Comparison of ENCODE assay signal across 8 mouse cellular contexts in the genomic region with DNA sequence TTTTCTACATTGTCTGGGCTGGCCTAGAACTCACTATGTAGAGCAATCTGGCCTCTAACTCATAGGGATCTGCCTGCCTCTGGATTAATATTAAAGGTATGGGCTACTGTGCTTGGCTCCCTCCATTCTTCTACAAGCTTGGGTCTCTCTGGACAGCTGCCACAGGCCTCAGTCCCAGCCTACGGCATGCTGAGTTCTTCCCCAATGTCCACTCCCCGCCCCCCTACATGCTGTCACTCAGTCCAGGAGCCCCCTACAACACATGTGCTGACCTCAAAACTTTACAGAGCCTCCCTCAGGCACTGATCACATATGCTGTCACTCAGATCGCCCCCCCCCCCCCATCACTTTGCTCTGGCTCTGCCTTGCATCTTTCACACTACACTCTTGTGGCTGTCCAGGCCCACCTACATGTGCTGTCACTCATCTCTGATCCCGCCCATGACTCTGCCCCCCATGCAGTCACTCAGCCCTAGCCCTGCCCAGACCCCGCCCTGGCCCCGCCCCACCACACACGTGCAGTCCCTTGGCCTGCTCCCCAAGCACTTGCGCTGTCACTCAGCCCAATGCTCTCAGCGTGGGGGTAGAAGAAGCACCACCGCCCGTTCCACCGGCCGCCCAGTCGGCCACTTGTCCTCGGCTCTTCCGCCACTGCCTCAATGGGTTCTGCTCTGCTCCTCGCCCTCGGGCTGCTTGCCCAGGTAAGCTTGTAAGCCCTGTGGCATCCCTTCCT. TPM values are rescaled to one million over a fixed set of nuclear protein-coding genes. Genes with fewer than 3 reads are reported as not detected.
A peak's percentile ranks its signal among the peaks of the same experiment; 100 is the strongest.
DNase-seq lines count a peak whose midpoint lies in the region; ATAC-seq and TF ChIP-seq lines count a peak whose summit lies in the region.

Gene Cdh15 (plus strand): TSS at position 138 of the 733 bp plus-strand sequence.

- 11% methylated on average over 17 of the region's 18 CpGs for WGBS in heart, embryonic 16.5 days
- 14% methylated on average over 18 of the region's 18 CpGs for WGBS in limb, embryonic 12.5 days
- WGBS in midbrain, embryonic 12.5 days, result 15% methylated on average over 17 of the region's 18 CpGs

- no peaks in the 10 kb centered on the region for H3K9me3 ChIP-seq in MEL (replicated peaks; ENCODE audit: insufficient read depth, low read length)
- H3K9me3 ChIP-seq in heart, embryonic 16.5 days (replicated peaks; ENCODE audit: control insufficient read depth, low read length), result no peaks in the 10 kb centered on the region
- no peaks in the 10 kb centered on the region for H3K9me3 ChIP-seq in limb, embryonic 12.5 days
- no peaks in the 10 kb centered on the region for H3K9me3 ChIP-seq in midbrain, embryonic 12.5 days

- peaks cover 0 to 19% of the 10 kb centered on the region in 2 experiments; a peak in 2 of 4 replicates for H3K36me3 ChIP-seq in MEL (ENCODE audit: control insufficient read depth in 1 of 2, insufficient read depth in 2 of 2, low read length in 2 of 2)
- H3K36me3 ChIP-seq in heart, embryonic 16.5 days (ENCODE audit: control insufficient read depth, insufficient read depth), result no peaks in the 10 kb centered on the region
- H3K36me3 ChIP-seq in limb, embryonic 12.5 days, result no peaks in the 10 kb centered on the region
- no peaks in the 10 kb centered on the region for H3K36me3 ChIP-seq in midbrain, embryonic 12.5 days

- H3K4me1 ChIP-seq in MEL (ENCODE audit: control insufficient read depth in 1 of 2, insufficient read depth in 2 of 2, low read length in 2 of 2), result peaks cover 4 to 23% of the 10 kb centered on the region in 2 experiments
- peaks cover 13% of the 10 kb centered on the region for H3K4me1 ChIP-seq in heart, embryonic 16.5 days (ENCODE audit: control insufficient read depth, insufficient read depth, low read length)
- peaks cover 27% of the 10 kb centered on the region for H3K4me1 ChIP-seq in limb, embryonic 12.5 days (replicated peaks)
- H3K4me1 ChIP-seq in midbrain, embryonic 12.5 days, result peaks cover 7% of the 10 kb centered on the region

- TF ChIP-seq CTCF in MEL (IDR thresholded peaks at IDR 0.05 in 2 of 3, conservative IDR thresholded peaks at IDR 0.05 in 1 of 3; ENCODE audit: control insufficient read depth in 1 of 3, insufficient read depth in 1 of 3, low read depth in 2 of 3, low read length in 3 of 3, poor library complexity in 1 of 3, severe bottlenecking in 1 of 3), result no peak

- TF ChIP-seq POLR2A in MEL (IDR thresholded peaks at IDR 0.05; ENCODE audit: control insufficient read depth in 1 of 2, insufficient read depth in 1 of 2, low read depth in 1 of 2, low read length in 2 of 2, poor library complexity in 1 of 2), result no peak

- no peak within 1 kb of the TSS for H3K9ac ChIP-seq in MEL (ENCODE audit: control insufficient read depth, low read depth, low read length, poor library complexity, severe bottlenecking)
- H3K9ac ChIP-seq in heart, embryonic 16.5 days (ENCODE audit: low read length), result no peak within 1 kb of the TSS
- H3K9ac ChIP-seq in limb, embryonic 12.5 days (replicated peaks), result no peak within 1 kb of the TSS; the same call in 1 of the 2 replicates
- no peak within 1 kb of the TSS for H3K9ac ChIP-seq in midbrain, embryonic 12.5 days (replicated peaks)

- TF ChIP-seq EP300 in MEL (IDR thresholded peaks at IDR 0.05; ENCODE audit: low read depth in 1 of 2, low read length in 2 of 2), result no peak

- H3K4me3 ChIP-seq in MEL (ENCODE audit: control insufficient read depth in 1 of 2, insufficient read depth in 1 of 2, low read depth in 2 of 2, low read length in 2 of 2), result no peak within 1 kb of the TSS
- H3K4me3 ChIP-seq in heart, embryonic 16.5 days (ENCODE audit: low read length), result no peak within 1 kb of the TSS; the same call in 1 of the 2 replicates
- peak within 1 kb of the TSS; percentile 30 for H3K4me3 ChIP-seq in limb, embryonic 12.5 days (replicated peaks)
- 0 out of 2 replicates have a peak within 1 kb of the TSS, but pooled peaks have one; percentile 3 for H3K4me3 ChIP-seq in midbrain, embryonic 12.5 days

- no peaks in the 10 kb centered on the region for H3K79me2 ChIP-seq in MEL (ENCODE audit: control insufficient read depth, insufficient read depth, low read length, poor library complexity)

- no peaks in the 10 kb centered on the region for H3K27me3 ChIP-seq in MEL (ENCODE audit: control insufficient read depth in 1 of 2, insufficient read depth in 2 of 2, low read length in 2 of 2)
- peaks cover 2% of the 10 kb centered on the region; the same call in 1 of the 2 replicates for H3K27me3 ChIP-seq in heart, embryonic 16.5 days (ENCODE audit: control insufficient read depth, insufficient read depth, low read length)
- H3K27me3 ChIP-seq in limb, embryonic 12.5 days, result peaks cover 7% of the 10 kb centered on the region
- peaks cover 26% of the 10 kb centered on the region; the same call in 1 of the 2 replicates for H3K27me3 ChIP-seq in midbrain, embryonic 12.5 days

- no peak within 1 kb of the TSS for H3K27ac ChIP-seq in MEL (ENCODE audit: control insufficient read depth, low read depth, low read length)
- H3K27ac ChIP-seq in heart, embryonic 16.5 days (ENCODE audit: low read length), result no peak within 1 kb of the TSS
- H3K27ac ChIP-seq in limb, embryonic 12.5 days, result peak within 1 kb of the TSS; percentile 56
- no peak within 1 kb of the TSS for H3K27ac ChIP-seq in midbrain, embryonic 12.5 days (replicated peaks)

- no peak for DNase-seq in frontal cortex, postnatal 14 days (ENCODE audit: low spot score in 2 of 2)
- DNase-seq in MEL (ENCODE audit: low read depth, low spot score), result peak; percentile 91
- DNase-seq in embryo, embryonic 11 days, result peak; percentile 72

- no peak for TF ChIP-seq RAD21 in MEL (IDR thresholded peaks at IDR 0.05; ENCODE audit: low read depth, low read length)

- H3K4me2 ChIP-seq in heart, embryonic 16.5 days (ENCODE audit: low read depth, low read length), result peak within 1 kb of the TSS; percentile 53
- peak within 1 kb of the TSS; percentile 44 for H3K4me2 ChIP-seq in limb, embryonic 12.5 days
- peak within 1 kb of the TSS; percentile 32 for H3K4me2 ChIP-seq in midbrain, embryonic 12.5 days (replicated peaks)

- ATAC-seq in frontal cortex, adult (ENCODE audit: low TSS enrichment), result peak; percentile 62; the same call in 1 of the 2 replicates
- ATAC-seq in heart, embryonic 16.5 days (replicated peaks; ENCODE audit: extremely low read depth, insufficient read depth, low FRiP score), result peak; percentile 90
- peak; percentile 85 for ATAC-seq in limb, embryonic 12.5 days (ENCODE audit: insufficient number of reproducible peaks, insufficient read depth, low FRiP score, low TSS enrichment, low read depth)
- peak; percentile 62 for ATAC-seq in midbrain, embryonic 12.5 days (ENCODE audit: low FRiP score, low read depth)
- no peak for ATAC-seq in inflammation-experienced regulatory T-cells, adult 6 months

TF ChIP-seq in MEL, 35 proteins besides CTCF, POLR2A, EP300 and RAD21 (continues in another document):
- TF ChIP-seq ETS1 (IDR thresholded peaks at IDR 0.05; ENCODE audit: low read depth, low read length), result no peak
- TF ChIP-seq MYC (IDR thresholded peaks at IDR 0.05; ENCODE audit: low read depth, low read length), result no peak
- no peak for TF ChIP-seq GATA1 (IDR thresholded peaks at IDR 0.05; ENCODE audit: low read depth, low read length)
- TF ChIP-seq POLR2AphosphoS2 (IDR thresholded peaks at IDR 0.05; ENCODE audit: low read length), result no peak
- TF ChIP-seq MAZ (IDR thresholded peaks at IDR 0.05; ENCODE audit: low read depth, low read length), result no peak
- no peak for TF ChIP-seq UBTF (IDR thresholded peaks at IDR 0.05; ENCODE audit: borderline replicate concordance, insufficient read depth, low read depth, low read length)
- TF ChIP-seq NELFE (IDR thresholded peaks at IDR 0.05; ENCODE audit: low read depth, low read length), result no peak
- peak; percentile 66; the same call in 1 of the 2 replicates for TF ChIP-seq BHLHE40 (IDR thresholded peaks at IDR 0.05; ENCODE audit: borderline replicate concordance, low read depth, low read length)
- no peak for TF ChIP-seq POLR2AphosphoS5 (IDR thresholded peaks at IDR 0.05; ENCODE audit: borderline replicate concordance, low read depth, low read length)
- no peak; the same call in 1 of the 2 replicates for TF ChIP-seq SMC3 (IDR thresholded peaks at IDR 0.05; ENCODE audit: low read depth, low read length)
- TF ChIP-seq MAX (IDR thresholded peaks at IDR 0.05; ENCODE audit: low read length), result peak; percentile 54; the same call in 1 of the 2 replicates
- peak; percentile 86 for TF ChIP-seq MXI1 (IDR thresholded peaks at IDR 0.05; ENCODE audit: low read depth, low read length)
- no peak for TF ChIP-seq GABPA (IDR thresholded peaks at IDR 0.05; ENCODE audit: low read depth, low read length)
- TF ChIP-seq CHD1 (IDR thresholded peaks at IDR 0.05; ENCODE audit: low read depth, low read length), result no peak
- no peak for TF ChIP-seq ZC3H11A (IDR thresholded peaks at IDR 0.05; ENCODE audit: low read depth, low read length)
- TF ChIP-seq KAT2A (conservative IDR thresholded peaks at IDR 0.05; ENCODE audit: low read depth, low read length), result no peak
- no peak for TF ChIP-seq TAL1 (IDR thresholded peaks at IDR 0.05; ENCODE audit: low read length)
- no peak for TF ChIP-seq MAFK (IDR thresholded peaks at IDR 0.05; ENCODE audit: borderline replicate concordance, low read depth, low read length)
- TF ChIP-seq TCF12 (IDR thresholded peaks at IDR 0.05; ENCODE audit: low read depth, low read length), result no peak
- peak; percentile 53 for TF ChIP-seq USF1 (IDR thresholded peaks at IDR 0.05; ENCODE audit: low read depth, low read length)
- no peak for TF ChIP-seq MYB (IDR thresholded peaks at IDR 0.05; ENCODE audit: low read depth, low read length)
- no peak for TF ChIP-seq ZNF384 (IDR thresholded peaks at IDR 0.05; ENCODE audit: low read depth, low read length)
- TF ChIP-seq ZMIZ1 (IDR thresholded peaks at IDR 0.05; ENCODE audit: low read depth, low read length), result no peak
- TF ChIP-seq NRF1 (IDR thresholded peaks at IDR 0.05; ENCODE audit: insufficient read depth, low read depth, low read length, poor library complexity, severe bottlenecking), result no peak
- no peak for TF ChIP-seq JUND (IDR thresholded peaks at IDR 0.05; ENCODE audit: low read depth, low read length)
- TF ChIP-seq ZKSCAN1 (IDR thresholded peaks at IDR 0.05; ENCODE audit: low read depth, low read length), result no peak

RNA-seq across cellular contexts. Expression of gene Cdh15, which starts in this region (rescaled TPM):
- total RNA-seq in MEL (2012; rRNA removed), result 0.07 and 0.08 TPM in 2 replicates
- under 1 TPM in 1 of 2 experiments, not detected in 1; 0.71 TPM for polyA plus RNA-seq in MEL (2012; ENCODE audit: insufficient read depth in 1 of 2, insufficient read length in 2 of 2, low read depth in 1 of 2, low replicate concordance in 2 of 2, missing spikeins in 1 of 2)
- polyA plus RNA-seq in heart, embryonic 16.5 days (2015; fragmentation: Nextera tagmentation; extraction: Ambion mirVana), result 0.41 and 0.51 TPM in 2 replicates
- polyA plus RNA-seq in limb, embryonic 12.5 days (2016; fragmentation: Nextera tagmentation; extraction: Ambion mirVana), result 18.3 and 20.6 TPM in 2 replicates
- polyA plus RNA-seq in midbrain, embryonic 12.5 days (2016; fragmentation: Nextera tagmentation; extraction: Ambion mirVana), result 0.43 and 0.76 TPM in 2 replicates
- under 1 TPM in 2 of 3 experiments, not detected in 1; 0.67 to 0.81 TPM for polyA plus RNA-seq in inflammation-experienced regulatory T-cells, adult 6 months (2017; shearing (Covaris generic))

Comparison
In these comparisons a context has a peak if more than half of its experiments do, and no peak if none do; other contexts are left out.
1. RNA of gene Cdh15 (polyA plus RNA-seq): 18.3 to 20.6 TPM in limb, embryonic 12.5 days; 0.71 TPM in MEL, 0.67 to 0.81 TPM in inflammation-experienced regulatory T-cells, adult 6 months, 0.41 to 0.51 TPM in heart, embryonic 16.5 days and 0.43 to 0.76 TPM in midbrain, embryonic 12.5 days; every median in the first group is over 10 times any median in the second.
2. Peak in DNase-seq in MEL; RNA of the gene not detected or under 1 TPM.
3. Peak in ATAC-seq and H3K4me2 ChIP-seq in heart, embryonic 16.5 days; RNA of the gene not detected or under 1 TPM.
4. Peak in ATAC-seq, H3K4me3 ChIP-seq and H3K4me2 ChIP-seq in midbrain, embryonic 12.5 days; RNA of the gene not detected or under 1 TPM.
5. Peak in every context shown above with its lines, with median percentiles within 50 percentile points of each other: H3K4me2 ChIP-seq.